Mouse (Mus musculus): ENCODE results near the gene Noa1.

DNA sequence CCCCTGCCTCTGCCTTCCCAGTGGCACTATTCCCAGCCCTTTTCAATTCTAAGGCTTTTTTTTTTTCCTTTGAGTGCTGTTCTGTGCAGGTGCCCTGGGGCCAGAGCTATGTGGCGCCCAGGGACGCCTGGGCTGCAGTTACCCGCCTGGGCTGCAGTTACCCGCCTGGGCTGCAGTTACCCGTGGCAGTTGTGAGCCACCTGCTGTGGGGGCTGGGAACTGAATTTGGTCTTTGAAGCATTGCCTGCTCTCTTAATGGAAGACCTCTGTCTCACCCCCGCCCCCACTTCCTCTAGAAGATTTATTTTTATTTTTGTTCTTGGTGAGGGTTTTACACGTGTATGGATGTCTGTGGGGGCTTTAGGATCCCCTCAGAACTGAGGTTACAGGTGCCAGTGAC, 36.7 kb downstream of the Noa1 start:
- TF ChIP-seq POLR2A (IDR thresholded peaks at IDR 0.05; ENCODE audit: low read depth, low read length) (no peak), CTCF (IDR thresholded peaks at IDR 0.05; ENCODE audit: extremely low read depth, insufficient read length, insufficient replicate concordance, low read depth, low read length) (no peak)

Measured in small intestine, adult 2 months (tissue).